Mouse (Mus musculus) E14TG2a.4 (cell line): Measurements from ENCODE around the gene Sfn.

Experiments
- CTCF ChIP-seq: conservative IDR thresholded peaks from 2 replicates; pipeline ENCODE4 v1.5.1; 2014; ENCODE audit warnings: low read length
- NANOG ChIP-seq: IDR thresholded peaks from 2 replicates; pipeline ENCODE4 v1.6.1; 2014; ENCODE audit warnings: borderline replicate concordance, low read length, mixed read lengths

DNA sequence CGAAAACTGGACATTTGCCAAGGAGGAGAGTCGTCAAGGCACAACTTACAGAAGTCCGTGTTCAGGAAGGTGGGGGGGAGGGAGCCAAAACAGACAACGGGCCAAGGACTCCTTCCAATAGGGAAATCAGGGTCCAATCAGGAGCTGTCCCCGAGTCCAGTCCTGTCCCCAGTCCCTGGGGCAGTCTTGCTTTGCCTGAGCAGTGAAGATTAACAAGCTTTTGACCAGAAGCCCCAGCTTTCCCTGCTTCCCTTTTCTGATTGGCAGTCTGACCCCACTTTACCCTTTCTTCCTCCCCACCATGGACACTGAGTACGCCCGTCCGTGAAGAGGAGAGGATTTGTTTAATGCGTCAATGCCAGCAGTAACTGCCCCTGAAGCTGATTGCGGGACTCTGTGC lies 49.5 kb upstream of the Sfn start:
- no peak for TF ChIP-seq CTCF
- TF ChIP-seq NANOG = no peak
